Mouse (Mus musculus): Measurements from ENCODE around the gene Aprt. TPM values are rescaled to one million over a fixed set of nuclear protein-coding genes. Genes with fewer than 3 reads are reported as not detected.

Gene Aprt
- 200 and 247 TPM in 2 replicates for polyA plus RNA-seq (2014; fragmentation: Nextera tagmentation; extraction: Ambion mirVana)

DNA sequence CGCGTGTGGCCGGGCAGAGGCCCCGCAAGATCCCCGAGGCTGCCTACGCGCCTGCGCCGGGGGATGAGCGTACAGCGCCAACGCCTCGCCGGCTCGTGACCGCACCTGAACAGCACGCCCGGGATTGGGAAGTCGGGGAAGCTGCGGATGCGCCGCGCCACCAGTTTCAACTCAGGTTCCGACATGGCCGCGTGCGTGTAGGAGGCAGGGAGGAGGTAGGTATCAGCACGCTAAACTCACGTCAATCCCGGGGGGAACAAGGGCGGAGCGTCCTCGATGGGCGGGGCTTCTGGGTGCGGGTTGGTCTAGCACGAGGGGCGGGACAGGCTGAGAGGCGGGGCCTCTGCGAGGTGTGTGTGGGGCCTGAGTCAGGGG lies at the start of gene Aprt:
TSS of gene Aprt (minus strand) at position 262 of the 375 bp plus-strand sequence.
- Histone ChIP-seq H3K36me3 (ENCODE audit: control insufficient read depth, insufficient read depth, low read length) (peaks cover 18% of the 10 kb centered on the region), H3K27ac (ENCODE audit: low read depth, low read length) (peak within 1 kb of the TSS; percentile 50; the same call in 1 of the 2 replicates), H3K4me1 (ENCODE audit: control insufficient read depth, insufficient read depth, low read length) (peaks cover 15% of the 10 kb centered on the region), H3K4me2 (ENCODE audit: low read length) (peak within 1 kb of the TSS; percentile 83), H3K27me3 (replicated peaks; ENCODE audit: control insufficient read depth, insufficient read depth, low read length) (no peaks in the 10 kb centered on the region), H3K4me3 (ENCODE audit: low read depth, low read length) (peak within 1 kb of the TSS; percentile 51), H3K9ac (ENCODE audit: low read length) (peak within 1 kb of the TSS; percentile 82), H3K9me3 (replicated peaks; ENCODE audit: control insufficient read depth, low read length) (no peaks in the 10 kb centered on the region)
- under 1% methylated on average over 39 of the region's 39 CpGs for WGBS
- DNase-seq (ENCODE audit: low spot score) (peak; percentile 95), ATAC-seq (peak; percentile 94)

DNA sequence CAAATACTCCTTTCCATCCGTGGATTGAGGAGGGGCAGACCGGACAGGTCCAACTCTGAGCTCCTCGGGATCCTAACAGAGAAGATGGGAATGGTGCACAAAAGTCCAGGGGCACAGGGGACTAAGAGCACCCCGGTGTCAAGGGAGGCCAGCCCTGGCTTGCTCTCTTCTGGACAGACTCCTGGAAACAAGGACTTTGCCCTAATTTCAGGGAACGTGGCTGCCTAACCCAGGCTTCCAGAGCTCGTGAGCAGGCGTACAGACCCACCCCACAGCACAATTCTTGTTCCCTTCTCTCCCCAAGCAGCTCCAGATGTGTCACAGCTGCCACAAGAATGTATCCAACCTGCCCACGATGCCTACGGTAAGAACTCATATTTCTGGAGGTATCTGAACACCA lies 49.1 kb upstream of the Aprt start:
- DNase-seq (ENCODE audit: low spot score) (no peak), ATAC-seq (no peak)
- no peak overlapping the region for H3K4me3 ChIP-seq (ENCODE audit: low read depth, low read length)
- H3K36me3 ChIP-seq (ENCODE audit: control insufficient read depth, insufficient read depth, low read length): peaks cover 16% of the 10 kb centered on the region; the same call in 1 of the 2 replicates
- 84% methylated on average over 9 of the region's 9 CpGs for WGBS
- H3K27me3 ChIP-seq (replicated peaks; ENCODE audit: control insufficient read depth, insufficient read depth, low read length): no peaks in the 10 kb centered on the region
- H3K9me3 ChIP-seq (replicated peaks; ENCODE audit: control insufficient read depth, low read length): no peaks in the 10 kb centered on the region
- H3K4me2 ChIP-seq (ENCODE audit: low read length): no peak overlapping the region
- no peak overlapping the region for H3K27ac ChIP-seq (ENCODE audit: low read depth, low read length)
- H3K9ac ChIP-seq (ENCODE audit: low read length): no peak overlapping the region
- no peaks in the 10 kb centered on the region for H3K4me1 ChIP-seq (ENCODE audit: control insufficient read depth, insufficient read depth, low read length)

DNA sequence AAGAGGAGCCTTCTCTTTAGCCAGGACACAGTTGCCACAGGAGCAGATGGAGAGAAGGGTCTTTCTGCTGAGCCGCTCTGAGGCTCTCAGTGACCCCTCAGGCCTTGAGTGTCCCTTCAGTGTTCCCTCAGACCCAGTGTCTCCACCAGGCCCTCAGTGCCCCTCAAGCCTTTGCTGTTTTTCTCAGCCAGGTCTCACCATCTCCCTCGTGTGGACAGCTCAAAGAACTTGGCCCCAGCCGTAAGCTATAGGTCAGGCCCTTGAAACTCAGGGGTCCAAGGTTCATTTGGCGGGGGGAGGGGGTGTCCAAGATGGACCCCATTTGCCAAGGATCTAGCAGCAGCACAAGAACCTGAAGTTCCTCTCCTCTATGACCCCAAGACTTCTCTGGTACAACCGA lies 47.9 kb upstream of the Aprt start:
- no peak overlapping the region for H3K4me2 ChIP-seq (ENCODE audit: low read length)
- H3K9me3 ChIP-seq (replicated peaks; ENCODE audit: control insufficient read depth, low read length): no peaks in the 10 kb centered on the region
- DNase-seq (ENCODE audit: low spot score) (no peak), ATAC-seq (no peak)
- H3K4me1 ChIP-seq (ENCODE audit: control insufficient read depth, insufficient read depth, low read length): no peaks in the 10 kb centered on the region
- H3K9ac ChIP-seq (ENCODE audit: low read length): no peak overlapping the region
- H3K27ac ChIP-seq (ENCODE audit: low read depth, low read length): no peak overlapping the region
- no peak overlapping the region for H3K4me3 ChIP-seq (ENCODE audit: low read depth, low read length)
- no peaks in the 10 kb centered on the region for H3K27me3 ChIP-seq (replicated peaks; ENCODE audit: control insufficient read depth, insufficient read depth, low read length)
- peaks cover 8% of the 10 kb centered on the region; the same call in 1 of the 2 replicates for H3K36me3 ChIP-seq (ENCODE audit: control insufficient read depth, insufficient read depth, low read length)
- WGBS: 79% methylated on average over 5 of the region's 5 CpGs

DNA sequence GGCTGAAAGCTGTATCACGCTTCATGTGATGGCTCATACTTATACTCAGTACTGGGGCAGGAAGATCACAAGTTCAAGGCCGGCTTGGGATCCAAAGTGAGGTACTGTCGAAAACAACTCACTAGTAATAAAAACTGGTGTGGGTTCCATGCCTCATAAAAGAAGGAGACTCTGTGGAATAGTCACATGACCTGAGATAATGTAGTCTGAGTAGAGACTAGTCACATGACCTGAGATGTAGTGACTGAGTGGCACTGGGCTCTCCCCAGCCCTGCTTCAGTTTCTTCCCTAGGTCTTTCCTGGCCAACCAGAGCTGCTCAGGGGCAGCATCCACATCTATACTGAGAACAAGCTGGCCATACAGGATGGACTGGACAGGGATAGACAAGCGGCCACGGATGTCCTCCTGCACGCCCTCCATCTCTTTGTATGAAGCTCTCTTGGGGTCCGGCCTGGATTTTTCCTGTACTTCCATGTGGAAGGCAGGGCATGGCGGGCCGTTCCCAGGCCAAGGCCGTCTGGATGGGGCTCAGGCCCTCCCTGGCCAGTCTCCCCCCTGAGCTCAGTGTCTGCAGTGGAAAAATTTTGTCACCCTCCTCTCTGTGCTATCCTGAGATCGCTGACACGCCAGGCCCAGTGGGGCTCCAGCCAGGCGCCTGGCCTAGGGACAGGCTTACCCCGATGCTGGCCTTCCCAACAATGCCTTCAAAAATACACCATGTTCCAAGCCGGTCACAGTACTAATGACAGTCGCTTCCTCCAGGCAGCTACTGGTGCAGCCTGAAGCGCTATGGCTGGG lies 47.3 kb upstream of the Aprt start:
- Histone ChIP-seq H3K4me3 (ENCODE audit: low read depth, low read length) (no peak overlapping the region), H3K9me3 (replicated peaks; ENCODE audit: control insufficient read depth, low read length) (no peaks in the 10 kb centered on the region), H3K9ac (ENCODE audit: low read length) (no peak overlapping the region), H3K4me2 (ENCODE audit: low read length) (no peak overlapping the region), H3K4me1 (ENCODE audit: control insufficient read depth, insufficient read depth, low read length) (no peaks in the 10 kb centered on the region), H3K27me3 (replicated peaks; ENCODE audit: control insufficient read depth, insufficient read depth, low read length) (no peaks in the 10 kb centered on the region), H3K27ac (ENCODE audit: low read depth, low read length) (no peak overlapping the region), H3K36me3 (ENCODE audit: control insufficient read depth, insufficient read depth, low read length) (0 out of 2 replicates have a peak, but pooled peaks cover 2% of the 10 kb centered on the region)
- ATAC-seq: no peak
- DNase-seq (ENCODE audit: low spot score): no peak
- 91% methylated on average over 17 of the region's 17 CpGs for WGBS

DNA sequence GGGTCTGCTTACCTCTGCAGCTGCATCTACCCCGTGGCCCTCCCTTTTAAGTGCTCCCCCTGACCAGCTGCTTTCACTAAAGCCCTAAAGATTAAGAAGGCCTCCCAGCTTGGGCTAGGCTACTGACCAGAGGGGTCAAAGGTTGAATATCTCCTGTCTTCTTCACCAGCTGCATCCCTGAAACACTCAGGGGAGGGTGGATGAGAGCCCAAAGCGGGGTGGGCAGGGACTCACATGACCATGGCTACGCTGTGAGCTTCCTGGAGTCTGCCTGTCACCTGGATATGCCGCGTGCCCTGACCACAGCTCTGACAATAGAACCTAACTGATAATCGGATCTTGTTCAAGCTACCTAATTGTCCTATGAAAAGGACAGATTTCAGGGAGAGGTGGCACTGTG lies 46.0 kb upstream of the Aprt start, which contains the start of gene Pabpn1l:
TSS of gene Pabpn1l (minus strand) at position 13 of the 400 bp plus-strand sequence.
- WGBS: 60% methylated on average over 6 of the region's 6 CpGs
- ATAC-seq (no peak), DNase-seq (ENCODE audit: low spot score) (no peak)
- H3K4me3 ChIP-seq (ENCODE audit: low read depth, low read length): no peak within 1 kb of the TSS
- H3K9ac ChIP-seq (ENCODE audit: low read length): no peak within 1 kb of the TSS
- H3K36me3 ChIP-seq (ENCODE audit: control insufficient read depth, insufficient read depth, low read length): no peaks in the 10 kb centered on the region
- H3K4me2 ChIP-seq (ENCODE audit: low read length): no peak within 1 kb of the TSS
- no peaks in the 10 kb centered on the region for H3K9me3 ChIP-seq (replicated peaks; ENCODE audit: control insufficient read depth, low read length)
- no peaks in the 10 kb centered on the region for H3K27me3 ChIP-seq (replicated peaks; ENCODE audit: control insufficient read depth, insufficient read depth, low read length)
- no peak within 1 kb of the TSS for H3K27ac ChIP-seq (ENCODE audit: low read depth, low read length)
- no peaks in the 10 kb centered on the region for H3K4me1 ChIP-seq (ENCODE audit: control insufficient read depth, insufficient read depth, low read length)

DNA sequence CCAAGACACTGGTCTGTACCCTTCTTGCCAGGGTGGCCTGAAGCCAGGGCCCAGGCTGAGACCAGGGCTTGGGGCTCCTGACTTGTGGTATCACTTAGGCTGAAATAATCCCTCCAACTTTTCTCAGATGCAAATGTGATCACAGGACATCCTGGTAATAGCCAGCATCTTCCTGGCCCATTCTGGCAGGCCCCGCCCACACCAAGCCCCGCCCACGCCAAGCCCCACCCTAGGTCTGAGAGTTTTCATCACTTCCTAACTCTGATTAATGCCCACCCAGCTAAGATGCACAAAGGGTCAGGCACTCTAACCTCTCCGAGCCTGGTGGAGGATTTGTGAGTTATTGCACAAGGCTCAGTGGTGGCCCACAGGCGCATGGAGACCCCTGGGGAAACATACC lies 43.7 kb upstream of the Aprt start:
- Histone ChIP-seq H3K4me3 (ENCODE audit: low read depth, low read length) (no peak overlapping the region), H3K9me3 (replicated peaks; ENCODE audit: control insufficient read depth, low read length) (no peaks in the 10 kb centered on the region), H3K9ac (ENCODE audit: low read length) (no peak overlapping the region), H3K4me2 (ENCODE audit: low read length) (no peak overlapping the region), H3K36me3 (ENCODE audit: control insufficient read depth, insufficient read depth, low read length) (no peaks in the 10 kb centered on the region), H3K4me1 (ENCODE audit: control insufficient read depth, insufficient read depth, low read length) (no peaks in the 10 kb centered on the region), H3K27me3 (replicated peaks; ENCODE audit: control insufficient read depth, insufficient read depth, low read length) (no peaks in the 10 kb centered on the region), H3K27ac (ENCODE audit: low read depth, low read length) (no peak overlapping the region)
- no peak for DNase-seq (ENCODE audit: low spot score)
- WGBS: 41% methylated on average over 5 of the region's 5 CpGs
- ATAC-seq: no peak

DNA sequence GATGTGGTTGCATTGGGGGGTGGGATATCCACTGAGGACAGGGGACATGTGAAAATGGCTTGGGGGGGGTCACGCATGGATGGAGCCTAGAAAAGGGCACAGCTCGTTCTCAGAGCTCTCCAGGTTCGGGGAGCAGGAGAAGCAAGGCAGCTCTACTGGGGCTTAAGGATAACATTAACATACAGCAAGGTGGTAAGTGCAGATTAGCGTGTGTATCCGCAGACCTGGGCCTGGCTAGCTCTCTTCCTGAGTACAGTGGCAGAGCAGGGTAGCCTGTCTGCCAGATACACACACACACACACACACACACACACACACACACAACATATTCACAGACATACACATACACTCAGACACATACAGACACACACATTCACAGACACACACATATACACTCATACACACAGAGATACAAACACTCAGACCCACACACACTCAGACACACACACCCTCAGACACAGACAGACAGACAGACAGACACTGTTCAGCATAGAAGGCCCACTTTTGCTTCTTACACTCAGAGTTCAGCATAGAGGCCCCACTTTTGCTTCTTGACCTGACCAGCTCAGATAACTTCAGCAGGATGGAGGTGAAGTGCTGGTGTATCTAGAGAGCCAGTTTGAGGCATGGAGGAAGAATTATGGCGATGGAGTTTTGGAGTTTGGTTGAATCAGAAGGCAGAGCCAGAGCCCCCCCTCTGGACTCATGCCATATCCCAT lies 42.1 kb upstream of the Aprt start:
- ATAC-seq: no peak
- no peak overlapping the region for H3K27ac ChIP-seq (ENCODE audit: low read depth, low read length)
- no peak for DNase-seq (ENCODE audit: low spot score)
- no peak overlapping the region for H3K4me3 ChIP-seq (ENCODE audit: low read depth, low read length)
- H3K36me3 ChIP-seq (ENCODE audit: control insufficient read depth, insufficient read depth, low read length): no peaks in the 10 kb centered on the region
- H3K27me3 ChIP-seq (replicated peaks; ENCODE audit: control insufficient read depth, insufficient read depth, low read length): no peaks in the 10 kb centered on the region
- H3K9ac ChIP-seq (ENCODE audit: low read length): no peak overlapping the region
- H3K9me3 ChIP-seq (replicated peaks; ENCODE audit: control insufficient read depth, low read length): no peaks in the 10 kb centered on the region
- WGBS: 75% methylated on average over 6 of the region's 6 CpGs
- H3K4me1 ChIP-seq (ENCODE audit: control insufficient read depth, insufficient read depth, low read length): no peaks in the 10 kb centered on the region
- no peak overlapping the region for H3K4me2 ChIP-seq (ENCODE audit: low read length)

DNA sequence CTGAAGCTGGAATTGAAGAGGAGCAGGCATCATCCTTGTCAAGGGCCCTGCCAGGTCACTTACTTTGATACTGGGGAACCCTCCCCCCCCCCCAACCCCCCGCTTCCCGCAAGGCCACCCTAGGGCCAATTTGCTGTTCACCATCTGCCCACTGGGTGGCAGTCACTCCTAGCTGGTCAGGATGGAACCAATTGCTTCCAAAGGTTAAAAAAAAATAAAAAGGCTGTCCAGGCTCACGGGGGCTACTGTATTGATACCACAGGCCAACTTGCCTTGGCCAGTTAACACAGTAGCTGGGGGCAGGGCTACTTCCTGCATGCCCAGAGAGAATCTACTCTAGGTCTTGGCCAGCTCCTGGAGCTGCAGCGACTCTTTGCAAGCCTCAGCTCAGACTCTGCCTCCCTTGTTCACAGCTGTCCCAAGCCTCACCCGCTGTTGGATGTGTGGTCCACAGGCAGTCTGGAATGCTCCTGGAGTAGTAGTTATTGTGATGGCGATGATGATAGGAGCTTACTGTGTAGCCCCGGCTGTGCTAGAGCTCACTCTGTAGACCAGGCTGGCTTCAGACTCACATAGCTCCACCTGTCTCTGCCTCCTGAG lies 41.3 kb upstream of the Aprt start:
- ATAC-seq: peak; percentile 45; the same call in 1 of the 2 replicates
- H3K4me1 ChIP-seq (ENCODE audit: control insufficient read depth, insufficient read depth, low read length): no peaks in the 10 kb centered on the region
- H3K9ac ChIP-seq (ENCODE audit: low read length): no peak overlapping the region
- WGBS: 35% methylated on average over 5 of the region's 7 CpGs
- H3K4me2 ChIP-seq (ENCODE audit: low read length): no peak overlapping the region
- H3K36me3 ChIP-seq (ENCODE audit: control insufficient read depth, insufficient read depth, low read length): 0 out of 2 replicates have a peak, but pooled peaks cover 4% of the 10 kb centered on the region
- H3K27ac ChIP-seq (ENCODE audit: low read depth, low read length): no peak overlapping the region
- H3K27me3 ChIP-seq (replicated peaks; ENCODE audit: control insufficient read depth, insufficient read depth, low read length): no peaks in the 10 kb centered on the region
- H3K9me3 ChIP-seq (replicated peaks; ENCODE audit: control insufficient read depth, low read length): no peaks in the 10 kb centered on the region
- DNase-seq (ENCODE audit: low spot score): peak; percentile 88
- no peak overlapping the region for H3K4me3 ChIP-seq (ENCODE audit: low read depth, low read length)

Measured in forebrain, embryonic 14.5 days (tissue).